Mouse (Mus musculus) midbrain, embryonic 14.5 days (tissue): ENCODE data around the gene Olfr57. TPM values are rescaled to one million over a fixed set of nuclear protein-coding genes. Genes with fewer than 3 reads are reported as not detected.
"Not testable (repeated sequence)": the region's sequence is repeated elsewhere in the genome, so short reads cannot be mapped to it uniquely, and the experiment has no call there.

Experiments used
- ATAC-seq: fragments of 200-750 bp; cut with Nextera tagmentation; 2 replicates; pipeline ENCODE4 v1.8.0; 2017; ENCODE audit warnings: moderate number of reproducible peaks, moderate library complexity; ENCODE audit not compliant: low FRiP score, low TSS enrichment
- DNase-seq: peaks from one replicate; pipeline ENCODE4 v3.0.0-alpha.2; 2015
- H3K27ac ChIP-seq: fragments of 300-500 bp; sonication (generic); replicated peaks from 2 replicates; pipeline ENCODE4 v1.5.1; 2014; ENCODE audit warnings: mild to moderate bottlenecking, low read depth, low read length, moderate library complexity
- H3K27me3 ChIP-seq: fragments of 300-500 bp; sonication (generic); 2 replicates; pipeline ENCODE4 v1.6.1; 2014; ENCODE audit warnings: low read length, control low read depth, mixed read lengths; ENCODE audit not compliant: control insufficient read depth, insufficient read depth
- H3K36me3 ChIP-seq: fragments of 300-500 bp; sonication (generic); 2 replicates; pipeline ENCODE4 v1.6.1; 2014; ENCODE audit warnings: low read length, control low read depth; ENCODE audit not compliant: control insufficient read depth, insufficient read depth
- H3K4me1 ChIP-seq: fragments of 300-500 bp; sonication (generic); 2 replicates; pipeline ENCODE4 v1.6.1; 2014; ENCODE audit warnings: mild to moderate bottlenecking, antibody characterized with exemption, low read length, control low read depth; ENCODE audit not compliant: control insufficient read depth, insufficient read depth
- H3K4me2 ChIP-seq: fragments of 300-500 bp; sonication (generic); 2 replicates; pipeline ENCODE4 v1.6.1; 2014; ENCODE audit warnings: mild to moderate bottlenecking, low read length, moderate library complexity
- H3K4me3 ChIP-seq: fragments of 300-500 bp; sonication (generic); replicated peaks from 2 replicates; pipeline ENCODE4 v1.5.1; 2014; ENCODE audit warnings: low read depth, low read length
- H3K9ac ChIP-seq: fragments of 300-500 bp; sonication (generic); replicated peaks from 2 replicates; pipeline ENCODE4 v1.6.1; 2014; ENCODE audit warnings: mild to moderate bottlenecking, low read length, moderate library complexity
- H3K9me3 ChIP-seq: fragments of 300-500 bp; sonication (generic); 2 replicates; pipeline ENCODE4 v1.6.1; 2016; ENCODE audit warnings: low read length, control low read depth, mixed read lengths; ENCODE audit not compliant: control insufficient read depth
- WGBS: fragments of 180-500 bp; shearing (Covaris S2); extraction: QIAGEN DNeasy Blood & Tissue Kit; methylation state at CpG from one replicate; pipeline ENCODE4 v1.1.7; 2014; 5-methylcytosine and 5-hydroxymethylcytosine counted together
- polyA plus RNA-seq: library from polyadenylated mRNA; unstranded; fragments of >200 nt; fragmentation: Nextera tagmentation; extraction: Ambion mirVana; gene quantifications from 2 replicates; pipeline ENCODE4 v1.2.1, GENCODE M21; 2014

The Olfr57 gene
- polyA plus RNA-seq, result 0.27 and 0.59 TPM in 2 replicates

GRCm38 (mm10) chr10:79028441-79028840 is at the start of gene Olfr57:
Gene Olfr57 (plus strand): TSS chr10:79028741.
- ATAC-seq, result no peak

GRCm38 (mm10) chr10:78980750-78981149 is 47.8 kb upstream of the Olfr57 start, which contains the start of gene Olfr1352:
Gene Olfr1352 (plus strand): TSS chr10:78981050.
- no peak within 1 kb of the TSS for H3K4me2 ChIP-seq
- H3K9ac ChIP-seq, result no peak within 1 kb of the TSS
- H3K36me3 ChIP-seq, result no peaks in the 10 kb centered on the region
- no peak within 1 kb of the TSS for H3K4me3 ChIP-seq
- H3K9me3 ChIP-seq, result no peaks in the 10 kb centered on the region
- ATAC-seq, result no peak
- no peaks in the 10 kb centered on the region for H3K4me1 ChIP-seq
- DNase-seq, result no peak
- H3K27ac ChIP-seq, result no peak within 1 kb of the TSS
- no peaks in the 10 kb centered on the region for H3K27me3 ChIP-seq

More at GRCm38 (mm10) chr10:79028441-79028840, at the start of gene Olfr57:
- no peak for DNase-seq
- Histone ChIP-seq H3K27me3 (no peaks in the 10 kb centered on the region), H3K4me2 (no peak within 1 kb of the TSS), H3K4me3 (no peak within 1 kb of the TSS), H3K27ac (no peak within 1 kb of the TSS), H3K4me1 (no peaks in the 10 kb centered on the region), H3K36me3 (no peaks in the 10 kb centered on the region), H3K9ac (no peak within 1 kb of the TSS), H3K9me3 (no peaks in the 10 kb centered on the region)

GRCm38 (mm10) chr10:79012172-79012571 is 16.4 kb upstream of the Olfr57 start, which contains the start of gene Olfr1351:
Gene Olfr1351 (plus strand): TSS chr10:79012472.
- no peak for ATAC-seq
- no peak within 1 kb of the TSS for H3K4me3 ChIP-seq
- no peak within 1 kb of the TSS for H3K9ac ChIP-seq
- no peak within 1 kb of the TSS for H3K27ac ChIP-seq
- no peaks in the 10 kb centered on the region for H3K9me3 ChIP-seq
- no peaks in the 10 kb centered on the region for H3K36me3 ChIP-seq
- no peak within 1 kb of the TSS for H3K4me2 ChIP-seq
- DNase-seq, result no peak
- WGBS, result 79% methylated on average over 1 of the region's 1 CpGs
- no peaks in the 10 kb centered on the region for H3K27me3 ChIP-seq
- no peaks in the 10 kb centered on the region for H3K4me1 ChIP-seq

DNA sequence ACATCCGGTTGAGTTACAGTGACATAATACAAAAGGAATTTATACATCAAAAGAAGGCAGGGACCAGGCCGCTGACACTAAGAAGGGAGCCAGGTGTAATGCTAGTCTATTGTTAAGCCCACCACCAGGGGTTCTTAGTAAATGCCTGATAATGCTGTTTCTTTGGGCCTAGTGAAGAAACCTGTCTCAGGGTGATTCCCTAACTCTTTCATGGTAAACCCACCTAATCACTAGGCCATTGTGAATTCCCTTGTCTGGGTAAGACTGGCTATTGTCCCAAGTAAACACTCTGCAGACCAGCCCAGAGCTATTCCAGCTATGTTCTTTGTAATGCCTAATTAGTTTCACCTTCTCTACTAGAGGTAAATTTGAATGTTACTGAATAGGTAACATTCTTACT is 13.9 kb downstream of the Olfr57 start:
- not testable (repeated sequence) for H3K9ac ChIP-seq, H3K9me3 ChIP-seq, ATAC-seq, H3K36me3 ChIP-seq, H3K4me3 ChIP-seq, H3K27me3 ChIP-seq, DNase-seq, H3K4me2 ChIP-seq, H3K4me1 ChIP-seq, H3K27ac ChIP-seq
- WGBS, result 79% methylated on average over 2 of the region's 2 CpGs

DNA sequence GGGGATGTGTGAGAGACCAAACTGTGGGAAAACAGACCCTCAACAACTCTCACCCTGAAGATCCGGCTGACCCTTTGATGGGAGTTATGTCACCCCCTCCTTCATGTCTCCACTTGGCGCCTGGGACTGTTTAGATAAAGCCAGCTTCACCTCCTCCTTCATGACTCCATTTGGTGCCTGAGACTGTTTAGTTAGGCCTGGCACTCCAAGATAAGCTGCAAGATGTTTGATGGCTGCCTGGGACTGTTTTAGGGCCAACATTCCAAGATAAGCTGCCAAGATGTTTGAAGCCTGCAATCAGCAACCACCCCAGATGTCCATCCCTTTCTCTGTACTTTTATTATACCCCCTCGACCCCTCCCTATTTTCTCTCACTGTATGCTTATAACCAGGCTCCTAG is 28.8 kb downstream of the Olfr57 start:
- DNase-seq, result not testable (repeated sequence)
- 97% methylated on average over 3 of the region's 3 CpGs for WGBS

More for the DNA sequence above, 28.8 kb downstream of the Olfr57 start:
- H3K27ac ChIP-seq, ATAC-seq, H3K4me2 ChIP-seq, H3K4me1 ChIP-seq, H3K4me3 ChIP-seq, H3K27me3 ChIP-seq, H3K9ac ChIP-seq: not testable (repeated sequence)
- Histone ChIP-seq H3K9me3 (peaks cover 35% of the 10 kb centered on the region), H3K36me3 (peaks cover 28% of the 10 kb centered on the region)

Other genes starting within 250 kb of the Olfr57 start
- gene Slc1a6, start 248.2 kb upstream of the Olfr57 start, polyA plus RNA-seq, result 6.6 and 10.3 TPM in 2 replicates
- not detected in 2 replicates for gene Olfr1356, start 176.6 kb upstream of the Olfr57 start, polyA plus RNA-seq
- gene Olfr1355, start 153.2 kb upstream of the Olfr57 start, polyA plus RNA-seq, result not detected in 2 replicates
- gene Olfr1354, start 115.6 kb upstream of the Olfr57 start, polyA plus RNA-seq, result not detected in 2 replicates
- gene Olfr8, start 78.1 kb upstream of the Olfr57 start, polyA plus RNA-seq, result not detected in 2 replicates
- not detected in 2 replicates for gene Olfr1353, start 65.4 kb upstream of the Olfr57 start, polyA plus RNA-seq
- not detected in 2 replicates for gene Olfr1352, start 47.7 kb upstream of the Olfr57 start, polyA plus RNA-seq
- 0.08 TPM in 1 of 2 replicates, not detected in the other for gene Olfr1351, start 16.3 kb upstream of the Olfr57 start, polyA plus RNA-seq
- gene 2610008E11Rik, start 68.9 kb downstream of the Olfr57 start, polyA plus RNA-seq, result 51.2 and 68.4 TPM in 2 replicates
- gene Vmn2r80, start 120.0 kb downstream of the Olfr57 start, polyA plus RNA-seq, result not detected in 2 replicates
- gene Vmn2r81, start 219.0 kb downstream of the Olfr57 start, polyA plus RNA-seq, result not detected in 2 replicates